Mouse (Mus musculus): Measurements from ENCODE around the gene Zyg11b. TPM values are rescaled to one million over a fixed set of nuclear protein-coding genes. Genes with fewer than 3 reads are reported as not detected.
A peak's percentile ranks its signal among the peaks of the same experiment; 100 is the strongest.

The Zyg11b gene
- 10 to 100 TPM; 12.4 to 12.9 TPM for polyA plus RNA-seq (2017; shearing (Covaris generic))

- ATAC-seq = peak; percentile 86
These were observed at the start of gene Zyg11b for GRCm38 (mm10) chr4:108300670-108301373. TSS of gene Zyg11b (minus strand) at chr4:108301096.

GRCm38 (mm10) chr4:108349836-108350547, 49.1 kb upstream of the Zyg11b start:
- ATAC-seq = peak; percentile 82

- ATAC-seq = no peak
These were observed 48.2 kb upstream of the Zyg11b start for GRCm38 (mm10) chr4:108349064-108349463.

GRCm38 (mm10) chr4:108348256-108348875, 47.5 kb upstream of the Zyg11b start:
- ATAC-seq = no peak

- ATAC-seq = peak; percentile 47
These were observed 46.2 kb upstream of the Zyg11b start for GRCm38 (mm10) chr4:108347111-108347510.

- no peak for ATAC-seq
These were observed 44.9 kb upstream of the Zyg11b start for GRCm38 (mm10) chr4:108345826-108346225.

- ATAC-seq = no peak
These were observed 43.8 kb upstream of the Zyg11b start for GRCm38 (mm10) chr4:108344631-108345083.

- peak; percentile 93 for ATAC-seq
These were observed 38.4 kb upstream of the Zyg11b start for GRCm38 (mm10) chr4:108339277-108339690.

GRCm38 (mm10) chr4:108338811-108339210, 37.9 kb upstream of the Zyg11b start:
- ATAC-seq = no peak

GRCm38 (mm10) chr4:108338321-108338733, 37.4 kb upstream of the Zyg11b start:
- no peak for ATAC-seq

- no peak for ATAC-seq
These were observed 36.9 kb upstream of the Zyg11b start for GRCm38 (mm10) chr4:108337817-108338216.

GRCm38 (mm10) chr4:108336765-108337164, 35.9 kb upstream of the Zyg11b start:
- no peak for ATAC-seq

- ATAC-seq = no peak
These were observed 34.5 kb upstream of the Zyg11b start for GRCm38 (mm10) chr4:108335413-108335812.

- ATAC-seq = no peak
These were observed 31.1 kb upstream of the Zyg11b start for GRCm38 (mm10) chr4:108332041-108332440.

- no peak for ATAC-seq
These were observed 28.9 kb upstream of the Zyg11b start for GRCm38 (mm10) chr4:108329840-108330239.

- peak; percentile 91 for ATAC-seq
These were observed 27.0 kb upstream of the Zyg11b start, which contains the start of gene Coa7 for GRCm38 (mm10) chr4:108327730-108328484. TSS of gene Coa7 (plus strand) at chr4:108328140.

- peak; percentile 9 for ATAC-seq
These were observed 26.2 kb upstream of the Zyg11b start for GRCm38 (mm10) chr4:108327071-108327579.

GRCm38 (mm10) chr4:108323588-108323987, 22.7 kb upstream of the Zyg11b start:
- ATAC-seq = no peak

- ATAC-seq = no peak
These were observed 19.9 kb upstream of the Zyg11b start for GRCm38 (mm10) chr4:108320627-108321380.

- no peak for ATAC-seq
These were observed 18.9 kb upstream of the Zyg11b start for GRCm38 (mm10) chr4:108319747-108320146.

Data from CD4-positive, CD25-positive, alpha-beta regulatory T cell, adult 4 months (primary cell).